Mouse (Mus musculus) left cerebral cortex, adult 8-10 months (tissue): ENCODE measurements at regions not wholly inside any gene's neighbourhood (a gene's known extent, or its start where the extent isn't known, plus 50 kb on each side); places are given as distances from the start of the nearest gene placed in this dataset.

Source experiments
- DNase-seq, 2 experiments: peaks; one replicate each; pipeline ENCODE4 v3.0.0; 2022; ENCODE audit warnings: low spot score in 2 of 2

- no peak for DNase-seq
These were observed 143.4 kb upstream of the F930015N05Rik start for GRCm38 (mm10) chr11:64579826-64580225.

- DNase-seq = no peak
These were observed 149.6 kb upstream of the F930015N05Rik start for GRCm38 (mm10) chr11:64586056-64586455.

GRCm38 (mm10) chr11:64587034-64587710, 150.7 kb upstream of the F930015N05Rik start:
- no peak for DNase-seq

- DNase-seq = no peak
These were observed 151.5 kb upstream of the F930015N05Rik start for GRCm38 (mm10) chr11:64587751-64588600.

- no peak for DNase-seq
These were observed 152.1 kb upstream of the F930015N05Rik start for GRCm38 (mm10) chr11:64588601-64588989.

GRCm38 (mm10) chr11:64589026-64589425, 152.6 kb upstream of the F930015N05Rik start:
- DNase-seq = no peak

- DNase-seq = no peak
These were observed 153.6 kb upstream of the F930015N05Rik start for GRCm38 (mm10) chr11:64590091-64590490.

- no peak for DNase-seq
These were observed 155.8 kb upstream of the F930015N05Rik start for GRCm38 (mm10) chr11:64592253-64592652.

- DNase-seq = no peak
These were observed 160.9 kb upstream of the F930015N05Rik start for GRCm38 (mm10) chr11:64597305-64597704.

- DNase-seq = no peak
These were observed 162.7 kb upstream of the F930015N05Rik start for GRCm38 (mm10) chr11:64599178-64599577.

GRCm38 (mm10) chr11:64600201-64601102, 164.0 kb upstream of the F930015N05Rik start:
- no peak for DNase-seq

GRCm38 (mm10) chr11:64609043-64609442, 172.6 kb upstream of the F930015N05Rik start:
- DNase-seq = no peak

- DNase-seq = no peak
These were observed 174.3 kb upstream of the F930015N05Rik start for GRCm38 (mm10) chr11:64610724-64611123.

- DNase-seq = no peak
These were observed 178.7 kb upstream of the F930015N05Rik start for GRCm38 (mm10) chr11:64615140-64615539.

GRCm38 (mm10) chr11:64618631-64619385, 182.4 kb upstream of the F930015N05Rik start:
- no peak for DNase-seq

- no peak for DNase-seq
These were observed 190.7 kb upstream of the F930015N05Rik start for GRCm38 (mm10) chr11:64627180-64627579.

- no peak for DNase-seq
These were observed 204.5 kb upstream of the F930015N05Rik start for GRCm38 (mm10) chr11:64640947-64641346.

- no peak for DNase-seq
These were observed 206.7 kb upstream of the F930015N05Rik start for GRCm38 (mm10) chr11:64643171-64643570.

- DNase-seq = no peak
These were observed 211.5 kb upstream of the F930015N05Rik start for GRCm38 (mm10) chr11:64647938-64648337.

GRCm38 (mm10) chr11:64650571-64651282, 214.3 kb upstream of the F930015N05Rik start:
- DNase-seq = no peak
